Mouse (Mus musculus) lung, adult 2 months (tissue): ENCODE data around the gene Tada2b. TPM values are rescaled to one million over a fixed set of nuclear protein-coding genes. Genes with fewer than 3 reads are reported as not detected.

Source experiments
- DNase-seq: peaks from one replicate; pipeline ENCODE4 v3.0.0; 2022
- H3K4me1 ChIP-seq: fragments of 200-500 bp; 2 replicates; pipeline ENCODE4 v1.6.1; 2011; ENCODE audit warnings: low read length; ENCODE audit not compliant: control insufficient read depth, insufficient read depth
- H3K4me3 ChIP-seq: fragments of 200-500 bp; replicated peaks from 2 replicates; pipeline ENCODE3; 2011; ENCODE audit warnings: low read depth, mild to moderate bottlenecking, control low read depth, low read length; ENCODE audit errors: extremely low read depth
- CTCF ChIP-seq: fragments of 200-500 bp; IDR thresholded peaks from 2 replicates; pipeline ENCODE4 v1.5.1; 2011; ENCODE audit warnings: mild to moderate bottlenecking, low read length, control low read depth; ENCODE audit not compliant: insufficient read depth
- POLR2A ChIP-seq: fragments of 200-500 bp; IDR thresholded peaks from 2 replicates; pipeline ENCODE4 v1.6.1; 2011; ENCODE audit warnings: low read depth, mild to moderate bottlenecking, control low read depth, low read length, borderline replicate concordance; ENCODE audit errors: extremely low read depth
- WGBS: fragments of 180-500 bp; shearing (Covaris S2); methylation state at CpG from one replicate; pipeline ENCODE4 v1.1.7; 2018; 5-methylcytosine and 5-hydroxymethylcytosine counted together
- polyA plus RNA-seq: library from polyadenylated mRNA; depleted of rRNA; stranded (reverse); fragments of >200 nt; gene quantifications from 2 replicates; pipeline ENCODE4 v1.2.3, GENCODE M21; 2012; rRNA removed

Tada2b gene
- 13.4 and 13.9 TPM in 2 replicates for polyA plus RNA-seq

DNA sequence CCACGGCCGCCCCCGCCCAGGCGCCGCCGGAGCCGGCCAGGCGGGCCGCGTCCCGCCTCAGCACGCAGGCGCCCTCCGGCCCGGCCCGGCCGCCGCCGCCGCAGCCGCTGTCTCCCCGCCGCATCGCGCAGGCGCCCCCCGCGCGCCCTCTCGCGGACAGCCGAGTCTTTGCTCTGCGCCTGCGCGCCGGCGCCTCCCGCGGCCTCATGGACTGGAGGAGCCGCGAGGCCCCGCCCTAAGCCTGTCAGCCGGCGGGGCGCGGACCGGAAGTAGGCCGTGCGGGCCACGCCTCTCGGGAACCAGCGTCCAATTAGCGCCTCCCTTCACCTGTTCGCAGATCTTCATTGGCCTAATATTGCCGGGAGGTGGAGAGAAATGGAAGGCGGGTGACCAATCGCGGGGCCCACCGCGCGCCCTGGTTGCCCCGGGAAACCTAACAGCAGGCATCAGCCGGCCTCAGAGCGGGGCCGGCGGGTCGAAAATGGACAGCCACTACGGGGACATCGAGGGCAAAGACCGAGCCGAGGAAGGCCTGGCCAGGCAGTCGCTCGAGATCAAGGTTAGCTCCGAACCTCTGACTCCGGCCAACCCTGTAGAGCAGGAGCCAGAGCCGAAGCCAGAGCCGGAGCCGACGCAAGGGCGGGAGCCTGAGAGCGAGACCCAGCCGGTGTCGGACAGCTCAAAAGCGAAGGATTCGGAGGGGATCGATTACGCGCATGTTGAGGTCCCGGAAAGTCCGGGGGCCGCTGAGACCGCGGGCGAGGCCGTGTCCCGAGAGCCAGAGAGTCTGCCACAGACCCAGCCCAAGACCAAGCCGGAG lies at the start of gene Tada2b, which contains the start of gene Ccdc96:
Gene Tada2b, minus strand, starts transcription at position 115 of the 820 bp plus-strand sequence.
Gene Ccdc96, plus strand, starts transcription at position 418 of the 820 bp plus-strand sequence.
- peak; percentile 91 for DNase-seq
- 8% methylated on average over 96 of the region's 97 CpGs for WGBS

DNA sequence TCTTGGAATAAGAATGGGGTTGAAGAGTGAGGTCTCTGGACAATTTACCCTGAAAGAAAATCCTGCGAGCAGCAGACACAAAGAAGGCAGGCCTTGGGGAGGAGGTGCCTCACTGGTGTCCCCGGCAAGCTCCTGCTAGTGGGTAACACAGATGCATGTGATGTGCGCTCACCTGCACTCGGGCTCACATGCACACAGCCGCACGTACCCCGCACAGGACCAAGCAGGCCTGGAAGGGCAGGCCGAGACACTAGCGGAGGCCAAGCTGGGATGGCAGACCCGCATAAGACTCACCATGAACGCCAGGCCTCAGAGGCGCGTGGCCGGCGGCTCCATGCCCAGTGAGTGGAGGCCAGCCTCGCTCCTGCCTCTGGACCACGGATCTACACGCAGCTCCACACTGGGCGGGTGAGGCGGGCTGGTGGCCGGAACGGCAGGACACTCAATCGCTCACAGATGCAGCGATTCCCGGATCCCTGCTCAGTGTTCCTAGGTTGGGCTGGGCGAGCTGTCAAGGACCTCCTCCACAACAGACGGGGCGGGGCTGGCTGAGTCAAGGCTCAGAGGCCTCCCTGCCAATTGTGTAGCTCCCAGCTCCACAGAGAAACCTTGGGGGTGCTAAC lies 46.2 kb upstream of the Tada2b start:
- WGBS = 2% methylated on average over 28 of the region's 28 CpGs
- H3K4me1 ChIP-seq = peaks cover 5% of the 10 kb centered on the region
- peak overlapping the region; percentile 85 for H3K4me3 ChIP-seq
- TF ChIP-seq CTCF (no peak), POLR2A (peak; percentile 45; the same call in 1 of the 2 replicates)
- DNase-seq = peak; percentile 91

More for the DNA sequence above, at the start of gene Tada2b, which contains the start of gene Ccdc96:
- peak within 1 kb of the TSS; percentile 90 for H3K4me3 ChIP-seq
- peaks cover 33% of the 10 kb centered on the region for H3K4me1 ChIP-seq
- TF ChIP-seq POLR2A = no peak
- TF ChIP-seq CTCF = no peak

DNA sequence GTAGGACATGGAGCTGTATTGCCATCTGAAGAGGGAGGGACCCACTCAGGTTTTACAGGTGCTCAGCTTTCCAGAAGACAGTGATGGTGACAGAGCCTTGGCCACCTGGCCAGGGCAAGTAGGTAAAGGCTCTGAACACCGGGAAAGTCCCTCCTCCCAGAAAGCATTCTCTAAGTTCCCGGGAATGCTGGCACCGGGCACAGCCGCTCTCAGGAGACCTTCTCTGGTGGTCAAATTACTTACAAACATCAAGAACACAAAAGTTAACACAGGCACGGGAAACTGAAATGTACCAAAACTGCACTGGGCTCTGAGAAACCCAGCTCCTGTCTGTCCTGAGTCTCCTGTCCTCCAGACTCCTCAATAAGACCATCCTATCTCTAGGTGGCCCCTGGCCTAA lies 45.6 kb upstream of the Tada2b start:
- no peak for DNase-seq
- H3K4me1 ChIP-seq = peaks cover 5% of the 10 kb centered on the region
- H3K4me3 ChIP-seq = peak overlapping the region; percentile 85
- WGBS = 7% methylated on average over 5 of the region's 5 CpGs
- TF ChIP-seq POLR2A = no peak
- TF ChIP-seq CTCF = no peak

DNA sequence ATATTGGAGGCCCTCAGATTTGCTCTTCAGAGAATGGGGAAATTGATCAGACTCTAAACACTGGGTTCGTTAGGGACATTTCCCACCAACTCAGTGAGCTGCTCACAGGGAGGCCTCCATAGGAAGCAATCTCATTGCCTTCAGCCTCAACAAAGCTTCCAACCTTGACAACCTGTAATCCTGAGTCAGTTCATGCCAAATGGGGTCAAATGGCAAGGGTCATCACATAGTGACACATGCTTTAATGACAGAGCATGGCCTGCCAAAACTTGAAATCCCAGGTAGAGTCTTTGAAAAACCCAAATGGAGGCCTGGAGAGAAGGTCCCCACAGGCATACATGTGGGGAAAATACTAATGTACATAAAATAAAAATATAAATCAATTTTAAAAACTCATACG lies 42.8 kb upstream of the Tada2b start:
- TF ChIP-seq CTCF = no peak
- TF ChIP-seq POLR2A = no peak
- 89% methylated on average over 2 of the region's 2 CpGs for WGBS
- H3K4me1 ChIP-seq = peaks cover 5% of the 10 kb centered on the region
- H3K4me3 ChIP-seq = no peak overlapping the region
- no peak for DNase-seq

DNA sequence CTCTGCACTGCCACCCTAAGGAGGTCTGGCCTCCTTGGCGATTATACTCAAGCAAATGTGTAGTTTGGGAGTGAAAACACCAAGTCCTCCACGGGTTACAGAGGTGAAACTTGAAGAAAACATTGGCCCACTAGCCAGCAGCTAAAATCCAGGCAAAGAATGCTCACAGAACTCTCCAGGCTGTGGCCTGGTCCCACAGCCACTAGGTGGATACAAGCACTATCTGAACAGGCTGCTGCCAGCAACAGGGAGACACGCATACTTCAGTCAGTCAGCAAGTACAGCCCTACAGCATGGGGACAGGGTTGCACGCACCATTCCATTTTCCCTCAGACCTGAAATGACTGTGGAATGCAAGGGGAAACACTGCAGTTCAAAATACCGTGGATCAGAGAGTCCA lies 42.2 kb upstream of the Tada2b start:
- 78% methylated on average over 5 of the region's 5 CpGs for WGBS
- Histone ChIP-seq H3K4me3 (no peak overlapping the region), H3K4me1 (peaks cover 5% of the 10 kb centered on the region)
- no peak for DNase-seq
- TF ChIP-seq POLR2A = no peak
- peak; percentile 49; the same call in 1 of the 2 replicates for TF ChIP-seq CTCF

DNA sequence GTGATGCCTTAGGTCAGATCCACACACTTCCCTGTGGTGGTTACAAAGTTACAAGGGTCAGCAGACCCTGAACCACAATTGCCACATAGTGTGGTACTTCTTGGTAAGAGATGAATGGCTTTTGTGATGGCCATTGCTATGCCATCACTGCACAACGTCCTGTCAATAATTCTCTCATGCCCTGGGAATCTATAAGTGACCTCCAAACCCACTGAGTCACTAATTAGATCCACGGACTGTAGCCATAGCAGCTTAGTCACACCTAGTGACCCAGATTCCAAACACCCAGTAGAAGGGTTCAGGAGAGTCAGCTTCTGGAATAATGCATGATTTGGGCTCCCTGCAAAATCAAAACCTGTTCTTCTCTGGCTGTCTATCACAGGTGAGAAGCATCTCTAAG lies 41.1 kb upstream of the Tada2b start:
- 68% methylated on average over 2 of the region's 2 CpGs for WGBS
- Histone ChIP-seq H3K4me1 (peaks cover 5% of the 10 kb centered on the region), H3K4me3 (no peak overlapping the region)
- TF ChIP-seq POLR2A (no peak), CTCF (no peak)
- DNase-seq = no peak

DNA sequence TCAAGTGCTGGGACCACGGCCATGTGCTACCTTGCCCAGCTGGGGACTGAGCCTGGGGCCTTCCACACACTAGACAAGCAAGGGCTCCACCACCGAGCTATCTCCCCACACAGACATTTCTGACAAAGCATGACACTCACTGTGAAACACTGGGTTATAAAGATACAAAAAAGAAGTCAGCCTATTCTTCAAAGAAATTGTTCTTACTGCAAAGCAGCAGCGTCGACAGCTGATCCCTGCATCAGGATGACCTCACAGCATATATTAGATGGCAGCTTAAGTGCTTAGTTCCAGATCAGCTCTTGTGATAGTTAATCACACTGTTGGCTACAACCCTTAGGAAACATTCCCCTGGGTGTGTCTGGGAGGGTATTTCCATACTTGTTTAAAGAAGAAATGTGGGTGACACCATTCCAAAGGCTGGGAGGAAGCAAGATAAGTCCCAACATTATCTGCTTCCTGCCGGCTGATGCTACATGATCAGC lies 39.2 kb upstream of the Tada2b start:
- DNase-seq = no peak
- 57% methylated on average over 5 of the region's 5 CpGs for WGBS
- no peak for TF ChIP-seq CTCF
- TF ChIP-seq POLR2A = no peak
- H3K4me3 ChIP-seq = no peak overlapping the region
- no peaks in the 10 kb centered on the region for H3K4me1 ChIP-seq

DNA sequence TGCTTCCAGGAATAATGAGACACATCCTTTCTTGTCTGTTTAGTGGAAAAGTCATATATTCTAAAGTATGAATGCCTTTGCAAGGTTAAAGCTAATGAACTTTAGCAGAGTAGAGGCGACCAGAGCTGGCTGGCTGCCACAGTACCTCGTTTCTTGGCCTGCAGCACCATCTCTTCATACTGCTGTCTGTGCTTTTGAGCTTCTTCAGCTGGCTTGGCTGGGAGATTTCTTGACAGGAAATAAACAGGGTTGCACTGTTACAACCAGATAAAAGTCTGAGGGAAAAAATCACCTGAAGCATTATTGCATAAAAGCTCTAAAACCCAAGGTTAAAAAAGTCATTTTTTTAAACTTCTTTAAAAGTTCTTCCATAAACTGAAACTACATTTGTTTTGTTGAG lies 38.7 kb upstream of the Tada2b start:
- DNase-seq = no peak
- 29% methylated on average over 2 of the region's 2 CpGs for whole genome bisulfite sequencing
- Histone ChIP-seq H3K4me1 (no peaks in the 10 kb centered on the region), H3K4me3 (no peak overlapping the region)
- TF ChIP-seq CTCF (no peak), POLR2A (no peak)

DNA sequence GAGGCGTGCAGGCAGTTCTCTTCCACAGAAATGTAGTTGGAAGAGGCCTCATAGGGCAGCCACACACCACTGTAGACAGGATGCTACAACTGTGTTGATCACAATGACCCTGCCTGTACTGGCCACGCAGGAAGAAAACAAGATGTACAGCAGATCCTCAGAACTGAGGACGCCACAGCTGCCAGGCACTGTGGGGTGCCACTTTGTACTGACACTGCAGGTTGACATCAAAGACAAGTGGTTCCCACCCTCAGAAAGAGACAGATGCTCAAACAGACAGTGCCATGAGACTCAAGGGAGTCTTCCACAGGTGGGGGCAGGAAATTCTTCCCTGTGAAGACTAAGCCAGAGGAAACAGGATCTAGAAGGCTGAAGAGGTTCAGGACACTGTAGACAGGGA lies 35.7 kb upstream of the Tada2b start:
- no peak for TF ChIP-seq CTCF
- Histone ChIP-seq H3K4me1 (no peaks in the 10 kb centered on the region), H3K4me3 (no peak overlapping the region)
- WGBS = 86% methylated on average over 3 of the region's 3 CpGs
- DNase-seq = no peak

DNA sequence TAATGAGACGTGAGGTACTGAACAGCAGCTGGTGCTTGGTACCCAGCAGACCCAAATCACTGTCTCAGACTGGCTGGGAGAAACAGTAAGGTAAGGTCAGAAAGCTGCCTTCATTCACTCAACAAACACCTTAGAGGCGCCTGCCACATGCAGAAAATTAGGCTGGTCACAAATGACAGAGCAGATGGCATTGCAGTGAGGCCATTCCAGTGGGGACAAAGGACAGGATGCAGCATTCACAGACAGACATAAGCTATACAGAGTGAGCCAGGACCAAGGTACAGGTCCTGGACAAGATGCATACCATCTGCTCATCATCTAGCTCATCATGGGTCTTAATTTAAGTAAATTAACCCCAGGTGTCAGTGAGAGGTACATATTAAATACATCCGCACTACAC lies 33.5 kb upstream of the Tada2b start:
- 97% methylated on average over 3 of the region's 3 CpGs for WGBS
- DNase-seq = no peak
- TF ChIP-seq POLR2A (no peak), CTCF (no peak)

More for the DNA sequence above, 33.5 kb upstream of the Tada2b start:
- no peaks in the 10 kb centered on the region for H3K4me1 ChIP-seq
- no peak overlapping the region for H3K4me3 ChIP-seq
